Mouse (Mus musculus): ENCODE measurements at regions not wholly inside any gene's neighbourhood (a gene's known extent, or its start where the extent isn't known, plus 50 kb on each side); places are given as distances from the start of the nearest gene placed in this dataset.

- H3K4me1 ChIP-seq (replicated peaks) = 0 out of 2 replicates have a peak, but pooled peaks cover 1% of the 10 kb centered on the region
- no peak overlapping the region for H3K4me2 ChIP-seq (replicated peaks)
- 42% methylated on average over 10 of the region's 10 CpGs for WGBS
- H3K36me3 ChIP-seq = no peaks in the 10 kb centered on the region
- no peak overlapping the region for H3K9ac ChIP-seq
- ATAC-seq = no peak
- no peaks in the 10 kb centered on the region; the same call in 1 of the 2 replicates for H3K27me3 ChIP-seq (replicated peaks)
- no peak overlapping the region for H3K4me3 ChIP-seq (replicated peaks)
- no peak overlapping the region for H3K27ac ChIP-seq
- no peaks in the 10 kb centered on the region for H3K9me3 ChIP-seq
Observed at GRCm38 (mm10) chr17:9962893-9963436, 293.4 kb upstream of the Pabpc6 start.

- Histone ChIP-seq H3K9me3 (no peaks in the 10 kb centered on the region), H3K9ac (no peak overlapping the region), H3K27me3 (replicated peaks) (no peaks in the 10 kb centered on the region), H3K4me3 (replicated peaks) (no peak overlapping the region), H3K4me1 (replicated peaks) (no peaks in the 10 kb centered on the region), H3K4me2 (replicated peaks) (no peak overlapping the region), H3K27ac (no peak overlapping the region), H3K36me3 (no peaks in the 10 kb centered on the region)
- 86% methylated on average over 3 of the region's 3 CpGs for WGBS
- no peak for ATAC-seq
Observed at GRCm38 (mm10) chr17:9948985-9949667, 279.6 kb upstream of the Pabpc6 start.

- no peak overlapping the region for H3K4me3 ChIP-seq (replicated peaks)
- no peaks in the 10 kb centered on the region for H3K9me3 ChIP-seq
- H3K4me2 ChIP-seq (replicated peaks) = no peak overlapping the region
- no peaks in the 10 kb centered on the region for H3K27me3 ChIP-seq (replicated peaks)
- WGBS = 80% methylated on average over 7 of the region's 7 CpGs
- no peak overlapping the region for H3K9ac ChIP-seq
- no peak overlapping the region for H3K27ac ChIP-seq
- H3K4me1 ChIP-seq (replicated peaks) = no peaks in the 10 kb centered on the region
- ATAC-seq = no peak
- H3K36me3 ChIP-seq = no peaks in the 10 kb centered on the region
Observed at GRCm38 (mm10) chr17:9947609-9948008, 278.1 kb upstream of the Pabpc6 start.

- 83% methylated on average over 8 of the region's 8 CpGs for WGBS
- H3K27me3 ChIP-seq (replicated peaks) = no peaks in the 10 kb centered on the region
- H3K4me1 ChIP-seq (replicated peaks) = no peaks in the 10 kb centered on the region
- no peaks in the 10 kb centered on the region for H3K36me3 ChIP-seq
- ATAC-seq = no peak
- no peak overlapping the region for H3K4me3 ChIP-seq (replicated peaks)
- H3K9me3 ChIP-seq = no peaks in the 10 kb centered on the region
- H3K27ac ChIP-seq = no peak overlapping the region
- no peak overlapping the region for H3K4me2 ChIP-seq (replicated peaks)
- H3K9ac ChIP-seq = no peak overlapping the region
Observed at GRCm38 (mm10) chr17:9944513-9944912, 275.0 kb upstream of the Pabpc6 start.

GRCm38 (mm10) chr17:9942171-9942570, 272.7 kb upstream of the Pabpc6 start:
- ATAC-seq = no peak
- Histone ChIP-seq H3K27me3 (replicated peaks) (no peaks in the 10 kb centered on the region), H3K4me2 (replicated peaks) (no peak overlapping the region), H3K9ac (no peak overlapping the region), H3K36me3 (no peaks in the 10 kb centered on the region), H3K4me3 (replicated peaks) (no peak overlapping the region), H3K27ac (no peak overlapping the region), H3K4me1 (replicated peaks) (no peaks in the 10 kb centered on the region), H3K9me3 (no peaks in the 10 kb centered on the region)
- 55% methylated on average over 4 of the region's 4 CpGs for WGBS

- Histone ChIP-seq H3K36me3 (no peaks in the 10 kb centered on the region), H3K4me1 (replicated peaks) (no peaks in the 10 kb centered on the region), H3K4me3 (replicated peaks) (no peak overlapping the region), H3K9me3 (no peaks in the 10 kb centered on the region), H3K9ac (no peak overlapping the region), H3K4me2 (replicated peaks) (no peak overlapping the region), H3K27me3 (replicated peaks) (no peaks in the 10 kb centered on the region), H3K27ac (no peak overlapping the region)
- WGBS = 56% methylated on average over 6 of the region's 6 CpGs
- no peak for ATAC-seq
Observed at GRCm38 (mm10) chr17:9939576-9939975, 270.1 kb upstream of the Pabpc6 start.

GRCm38 (mm10) chr17:9938426-9938825, 268.9 kb upstream of the Pabpc6 start:
- H3K4me2 ChIP-seq (replicated peaks) = no peak overlapping the region
- H3K4me1 ChIP-seq (replicated peaks) = no peaks in the 10 kb centered on the region
- H3K9me3 ChIP-seq = no peaks in the 10 kb centered on the region
- WGBS = 89% methylated on average over 10 of the region's 10 CpGs
- no peak overlapping the region for H3K27ac ChIP-seq
- no peak overlapping the region for H3K9ac ChIP-seq
- no peak for ATAC-seq
- no peaks in the 10 kb centered on the region for H3K27me3 ChIP-seq (replicated peaks)
- H3K4me3 ChIP-seq (replicated peaks) = no peak overlapping the region
- H3K36me3 ChIP-seq = no peaks in the 10 kb centered on the region

GRCm38 (mm10) chr17:9937211-9937610, 267.7 kb upstream of the Pabpc6 start:
- no peaks in the 10 kb centered on the region for H3K4me1 ChIP-seq (replicated peaks)
- H3K27me3 ChIP-seq (replicated peaks) = no peaks in the 10 kb centered on the region

GRCm38 (mm10) chr17:9932186-9932585, 262.7 kb upstream of the Pabpc6 start:
- H3K4me3 ChIP-seq (replicated peaks) = no peak overlapping the region
- H3K36me3 ChIP-seq = no peaks in the 10 kb centered on the region
- no peaks in the 10 kb centered on the region for H3K9me3 ChIP-seq
- no peak for ATAC-seq
- no peaks in the 10 kb centered on the region for H3K27me3 ChIP-seq (replicated peaks)
- no peaks in the 10 kb centered on the region for H3K4me1 ChIP-seq (replicated peaks)
- no peak overlapping the region for H3K27ac ChIP-seq
- WGBS = 74% methylated on average over 8 of the region's 8 CpGs
- no peak overlapping the region for H3K9ac ChIP-seq
- H3K4me2 ChIP-seq (replicated peaks) = no peak overlapping the region

More at GRCm38 (mm10) chr17:9937211-9937610, 267.7 kb upstream of the Pabpc6 start:
- 79% methylated on average over 5 of the region's 5 CpGs for WGBS
- Histone ChIP-seq H3K4me3 (replicated peaks) (no peak overlapping the region), H3K4me2 (replicated peaks) (no peak overlapping the region), H3K9me3 (no peaks in the 10 kb centered on the region), H3K27ac (no peak overlapping the region), H3K36me3 (no peaks in the 10 kb centered on the region), H3K9ac (no peak overlapping the region)
- ATAC-seq = no peak

- H3K9me3 ChIP-seq = no peaks in the 10 kb centered on the region
- no peak for ATAC-seq
- H3K4me1 ChIP-seq (replicated peaks) = no peaks in the 10 kb centered on the region
- no peak overlapping the region for H3K27ac ChIP-seq
- no peak overlapping the region for H3K4me3 ChIP-seq (replicated peaks)
- H3K27me3 ChIP-seq (replicated peaks) = no peaks in the 10 kb centered on the region
- no peaks in the 10 kb centered on the region for H3K36me3 ChIP-seq
- WGBS = 82% methylated on average over 6 of the region's 6 CpGs
- H3K4me2 ChIP-seq (replicated peaks) = no peak overlapping the region
- H3K9ac ChIP-seq = no peak overlapping the region
Observed at GRCm38 (mm10) chr17:9931526-9931925, 262.0 kb upstream of the Pabpc6 start.

- Histone ChIP-seq H3K27me3 (replicated peaks) (no peaks in the 10 kb centered on the region), H3K9me3 (no peaks in the 10 kb centered on the region), H3K27ac (no peak overlapping the region), H3K4me2 (replicated peaks) (no peak overlapping the region), H3K4me1 (replicated peaks) (no peaks in the 10 kb centered on the region), H3K4me3 (replicated peaks) (no peak overlapping the region), H3K9ac (no peak overlapping the region), H3K36me3 (no peaks in the 10 kb centered on the region)
- WGBS = 84% methylated on average over 8 of the region's 8 CpGs
- no peak for ATAC-seq
Observed at GRCm38 (mm10) chr17:9929448-9930088, 260.1 kb upstream of the Pabpc6 start.

GRCm38 (mm10) chr17:9927724-9928123, 258.2 kb upstream of the Pabpc6 start:
- 51% methylated on average over 8 of the region's 8 CpGs for WGBS
- Histone ChIP-seq H3K4me3 (replicated peaks) (no peak overlapping the region), H3K4me2 (replicated peaks) (no peak overlapping the region), H3K27me3 (replicated peaks) (no peaks in the 10 kb centered on the region), H3K4me1 (replicated peaks) (no peaks in the 10 kb centered on the region), H3K9me3 (no peaks in the 10 kb centered on the region), H3K36me3 (no peaks in the 10 kb centered on the region), H3K27ac (no peak overlapping the region), H3K9ac (no peak overlapping the region)
- no peak for ATAC-seq

- Histone ChIP-seq H3K27me3 (replicated peaks) (no peaks in the 10 kb centered on the region), H3K4me1 (replicated peaks) (no peaks in the 10 kb centered on the region), H3K27ac (no peak overlapping the region), H3K4me2 (replicated peaks) (no peak overlapping the region), H3K36me3 (no peaks in the 10 kb centered on the region), H3K9ac (no peak overlapping the region), H3K9me3 (no peaks in the 10 kb centered on the region), H3K4me3 (replicated peaks) (no peak overlapping the region)
- ATAC-seq = no peak
- WGBS = 65% methylated on average over 4 of the region's 4 CpGs
Observed at GRCm38 (mm10) chr17:9926308-9926707, 256.8 kb upstream of the Pabpc6 start.
